Mouse (Mus musculus) myocyte (in vitro differentiated cells): ENCODE measurements at regions not wholly inside any gene's neighbourhood (a gene's known extent, or its start where the extent isn't known, plus 50 kb on each side); places are given as distances from the start of the nearest gene placed in this dataset.

Source experiments
- MYOD1 ChIP-seq, 3 experiments: IDR thresholded peaks; one replicate each; pipeline ENCODE4 v1.6.1; 2011; ENCODE audit warnings: control low read depth in 2 of 3, low read depth in 2 of 3, mild to moderate bottlenecking in 2 of 3, moderate library complexity in 1 of 3; ENCODE audit not compliant: insufficient read length in 2 of 3, control insufficient read depth in 1 of 3
- POLR2A ChIP-seq: IDR thresholded peaks from one replicate; pipeline ENCODE4 v1.6.1; 2011; ENCODE audit warnings: low read depth, mild to moderate bottlenecking, control low read depth, moderate library complexity; ENCODE audit not compliant: insufficient read length

- TF ChIP-seq MYOD1 (IDR thresholded peaks at IDR 0.05; ENCODE audit: control insufficient read depth in 1 of 3, insufficient read length in 2 of 3, low read depth in 2 of 3) (no peak), POLR2A (no peak)
Measured at GRCm38 (mm10) chrX:12299236-12299635, 139.1 kb upstream of the Bcor start.
